Mouse (Mus musculus): ENCODE data around the gene Cnn3. TPM values are rescaled to one million over a fixed set of nuclear protein-coding genes. Genes with fewer than 3 reads are reported as not detected.

Gene Cnn3
- polyA plus RNA-seq, 1 experiment from 2014 or later = 947 TPM

DNA sequence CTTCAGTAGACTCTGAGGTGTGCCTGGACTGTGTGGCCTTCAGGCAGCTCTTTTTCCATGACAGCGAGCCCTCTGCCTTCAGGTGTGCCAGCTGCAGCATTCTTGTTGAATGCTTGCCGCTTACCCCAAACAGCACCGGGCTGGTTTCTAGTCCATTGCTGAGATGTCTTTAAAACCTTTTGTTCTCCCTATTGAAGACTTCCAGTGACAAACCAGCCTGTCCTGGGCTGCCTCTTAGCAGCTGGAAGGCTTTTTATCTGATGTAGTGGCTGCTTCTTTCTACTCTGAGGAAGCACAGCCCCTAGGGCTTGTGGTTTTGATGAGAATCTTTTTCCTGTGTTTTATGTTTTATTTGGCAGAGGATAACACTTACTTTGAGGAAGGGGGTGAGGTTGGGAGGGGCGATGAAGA lies 17.6 kb downstream of the Cnn3 start:
- Histone ChIP-seq H3K36me3 (peaks cover 90% of the 10 kb centered on the region), H3K9me3 (replicated peaks) (peaks cover 20% of the 10 kb centered on the region), H3K27ac (replicated peaks) (no peak overlapping the region), H3K4me1 (peaks cover 33% of the 10 kb centered on the region), H3K27me3 (ENCODE audit: low read depth, poor library complexity, severe bottlenecking) (no peaks in the 10 kb centered on the region), H3K4me3 (no peak overlapping the region)
- 91% methylated on average over 4 of the region's 4 CpGs for WGBS
- DNase-seq (ENCODE audit: low spot score) = no peak

DNA sequence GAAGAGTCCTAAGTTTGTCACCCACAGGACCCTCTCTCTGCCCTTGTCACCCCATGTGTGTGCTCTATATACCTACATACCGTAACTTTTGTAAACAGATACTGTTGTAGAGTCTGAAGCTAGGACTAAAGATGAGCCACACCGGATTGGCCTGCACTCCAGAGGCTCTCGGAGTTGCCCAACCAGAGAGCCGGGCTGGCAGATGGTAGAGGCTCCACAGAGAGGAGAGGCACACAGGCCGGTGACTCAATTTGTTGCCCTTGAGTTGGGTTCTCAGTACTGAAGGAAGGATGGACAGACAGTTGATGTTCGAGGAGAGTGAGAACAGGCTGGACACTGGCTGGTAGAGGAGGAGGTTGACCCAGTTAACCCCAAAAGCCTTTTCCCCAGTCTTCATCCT lies 18.1 kb downstream of the Cnn3 start:
- 97% methylated on average over 6 of the region's 6 CpGs for WGBS
- H3K36me3 ChIP-seq = peaks cover 88% of the 10 kb centered on the region

DNA sequence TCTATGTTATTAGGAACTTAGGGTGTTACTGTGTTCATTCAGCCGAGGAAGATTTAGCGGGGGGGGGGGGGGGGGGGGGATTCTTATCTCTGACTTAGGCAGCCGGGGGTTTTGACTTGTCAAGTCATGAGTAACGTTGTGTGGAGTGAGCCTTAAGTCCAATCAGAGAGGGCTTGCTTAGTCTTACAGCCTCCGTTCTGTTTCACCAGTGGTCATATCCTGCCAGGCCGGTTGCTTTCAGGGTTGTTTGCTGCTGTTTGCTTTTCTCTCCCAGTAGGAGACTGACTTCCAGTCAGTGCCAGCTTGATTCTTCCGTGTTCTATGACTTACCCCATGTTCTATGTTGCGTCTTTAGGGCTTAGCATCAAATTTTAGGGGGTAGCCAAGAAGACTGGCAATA lies 20.2 kb downstream of the Cnn3 start:
- Histone ChIP-seq H3K4me3 (no peak overlapping the region), H3K9me3 (replicated peaks) (peaks cover 20% of the 10 kb centered on the region), H3K4me1 (peaks cover 20% of the 10 kb centered on the region), H3K36me3 (peaks cover 88% of the 10 kb centered on the region), H3K27me3 (ENCODE audit: low read depth, poor library complexity, severe bottlenecking) (no peaks in the 10 kb centered on the region), H3K27ac (replicated peaks) (no peak overlapping the region)
- DNase-seq (ENCODE audit: low spot score) = no peak
- 78% methylated on average over 8 of the region's 8 CpGs for WGBS

More for the DNA sequence above, 18.1 kb downstream of the Cnn3 start:
- Histone ChIP-seq H3K4me3 (no peak overlapping the region), H3K27me3 (ENCODE audit: low read depth, poor library complexity, severe bottlenecking) (no peaks in the 10 kb centered on the region), H3K27ac (replicated peaks) (no peak overlapping the region), H3K9me3 (replicated peaks) (peaks cover 20% of the 10 kb centered on the region), H3K4me1 (peaks cover 28% of the 10 kb centered on the region)
- no peak for DNase-seq (ENCODE audit: low spot score)

DNA sequence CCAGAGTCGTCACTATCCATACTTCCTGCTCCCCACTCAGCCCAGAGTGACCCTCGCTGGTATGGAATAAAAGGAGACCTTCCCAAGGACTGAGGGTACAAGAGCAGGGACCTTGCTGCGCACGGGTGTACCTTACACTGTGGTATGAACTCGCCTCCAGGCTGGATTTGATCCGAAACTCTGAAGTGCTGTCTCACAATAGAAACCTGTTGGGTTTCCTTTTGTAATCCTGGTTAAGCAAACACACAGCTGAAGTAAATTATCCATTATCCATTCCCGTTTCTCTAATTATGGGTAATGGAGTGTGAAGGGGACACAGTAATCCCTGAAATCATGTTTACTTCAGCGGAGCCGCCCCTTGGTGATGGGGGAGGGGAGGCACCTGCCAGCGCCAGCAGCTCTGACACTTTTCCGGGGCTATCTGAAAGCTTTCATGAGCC lies 21.8 kb downstream of the Cnn3 start:
- H3K4me1 ChIP-seq = peaks cover 20% of the 10 kb centered on the region
- H3K36me3 ChIP-seq = peaks cover 88% of the 10 kb centered on the region
- 33% methylated on average over 11 of the region's 11 CpGs for WGBS
- peaks cover 20% of the 10 kb centered on the region for H3K9me3 ChIP-seq (replicated peaks)
- H3K27me3 ChIP-seq (ENCODE audit: low read depth, poor library complexity, severe bottlenecking) = no peaks in the 10 kb centered on the region
- no peak overlapping the region for H3K4me3 ChIP-seq
- no peak for DNase-seq (ENCODE audit: low spot score)
- no peak overlapping the region for H3K27ac ChIP-seq (replicated peaks)

DNA sequence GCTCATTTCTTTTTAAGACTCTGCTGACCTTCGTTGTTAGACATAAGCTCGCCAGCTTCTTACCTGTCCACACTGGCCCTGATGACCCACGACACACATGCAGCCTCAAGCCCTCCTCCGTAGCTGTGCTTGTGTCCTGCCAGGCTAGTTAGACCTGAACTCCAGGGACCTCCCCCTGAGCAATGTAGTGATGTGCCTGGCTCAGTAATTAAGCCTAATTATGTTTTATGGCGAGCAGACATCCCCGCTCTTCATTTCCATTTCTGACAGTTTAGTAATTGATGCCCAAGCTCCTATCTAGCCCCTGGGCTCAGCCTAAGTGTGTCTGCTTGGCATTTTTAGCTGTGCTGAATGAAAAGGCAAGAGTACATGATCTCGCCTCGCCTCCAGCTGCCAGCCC lies 22.3 kb downstream of the Cnn3 start:
- H3K27me3 ChIP-seq (ENCODE audit: low read depth, poor library complexity, severe bottlenecking) = no peaks in the 10 kb centered on the region
- DNase-seq (ENCODE audit: low spot score) = no peak
- H3K27ac ChIP-seq (replicated peaks) = no peak overlapping the region
- H3K9me3 ChIP-seq (replicated peaks) = peaks cover 19% of the 10 kb centered on the region
- peaks cover 86% of the 10 kb centered on the region for H3K36me3 ChIP-seq
- H3K4me3 ChIP-seq = no peak overlapping the region
- WGBS = 86% methylated on average over 8 of the region's 8 CpGs
- H3K4me1 ChIP-seq = peaks cover 20% of the 10 kb centered on the region

DNA sequence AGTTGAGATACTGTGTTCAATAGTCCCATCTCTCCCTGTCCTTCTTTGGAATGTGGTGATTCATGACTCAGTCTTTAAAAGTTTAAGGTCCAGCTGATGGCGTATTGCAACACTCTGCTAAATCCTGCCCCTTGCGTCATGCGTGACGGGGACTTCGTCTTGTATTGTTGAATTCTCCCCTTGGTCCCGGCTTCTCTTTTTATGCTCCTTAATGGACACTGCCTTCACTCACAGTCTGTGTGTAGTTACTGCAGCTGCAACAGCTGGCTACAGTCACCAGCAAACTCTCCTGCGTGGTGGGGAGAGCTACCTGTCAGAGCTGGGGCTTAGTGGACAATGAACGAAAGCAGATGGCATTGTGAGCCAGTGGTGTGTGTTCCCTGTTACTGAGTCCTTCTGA lies 23.2 kb downstream of the Cnn3 start:
- Histone ChIP-seq H3K9me3 (replicated peaks) (peaks cover 10% of the 10 kb centered on the region; the same call in 1 of the 2 replicates), H3K27me3 (ENCODE audit: low read depth, poor library complexity, severe bottlenecking) (no peaks in the 10 kb centered on the region), H3K4me1 (peaks cover 20% of the 10 kb centered on the region), H3K4me3 (no peak overlapping the region), H3K36me3 (peaks cover 86% of the 10 kb centered on the region), H3K27ac (replicated peaks) (no peak overlapping the region)
- 88% methylated on average over 8 of the region's 8 CpGs for WGBS
- no peak for DNase-seq (ENCODE audit: low spot score)

DNA sequence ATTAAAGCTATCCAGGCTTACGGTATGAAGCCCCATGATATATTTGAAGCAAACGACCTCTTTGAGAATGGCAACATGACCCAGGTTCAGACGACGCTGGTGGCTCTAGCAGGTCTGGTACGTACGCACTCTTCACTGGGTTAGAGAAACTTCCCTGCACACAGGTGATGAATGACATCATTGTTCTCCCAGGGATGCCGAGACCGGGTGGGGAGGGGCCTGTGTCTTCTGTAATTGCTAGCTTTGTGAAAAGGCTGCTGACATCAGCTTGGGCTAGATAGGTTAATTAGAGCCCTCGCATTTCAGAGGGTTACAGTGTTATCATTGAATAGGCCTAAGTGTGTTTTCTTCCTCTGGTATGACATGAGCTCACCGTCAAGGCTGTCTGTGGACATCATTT lies 25.1 kb downstream of the Cnn3 start:
- Histone ChIP-seq H3K27me3 (ENCODE audit: low read depth, poor library complexity, severe bottlenecking) (no peaks in the 10 kb centered on the region), H3K27ac (replicated peaks) (no peak overlapping the region), H3K9me3 (replicated peaks) (0 out of 2 replicates have a peak, but pooled peaks cover 4% of the 10 kb centered on the region), H3K4me1 (peaks cover 17% of the 10 kb centered on the region), H3K36me3 (peaks cover 88% of the 10 kb centered on the region), H3K4me3 (no peak overlapping the region)
- DNase-seq (ENCODE audit: low spot score) = no peak
- WGBS = 89% methylated on average over 10 of the region's 10 CpGs

DNA sequence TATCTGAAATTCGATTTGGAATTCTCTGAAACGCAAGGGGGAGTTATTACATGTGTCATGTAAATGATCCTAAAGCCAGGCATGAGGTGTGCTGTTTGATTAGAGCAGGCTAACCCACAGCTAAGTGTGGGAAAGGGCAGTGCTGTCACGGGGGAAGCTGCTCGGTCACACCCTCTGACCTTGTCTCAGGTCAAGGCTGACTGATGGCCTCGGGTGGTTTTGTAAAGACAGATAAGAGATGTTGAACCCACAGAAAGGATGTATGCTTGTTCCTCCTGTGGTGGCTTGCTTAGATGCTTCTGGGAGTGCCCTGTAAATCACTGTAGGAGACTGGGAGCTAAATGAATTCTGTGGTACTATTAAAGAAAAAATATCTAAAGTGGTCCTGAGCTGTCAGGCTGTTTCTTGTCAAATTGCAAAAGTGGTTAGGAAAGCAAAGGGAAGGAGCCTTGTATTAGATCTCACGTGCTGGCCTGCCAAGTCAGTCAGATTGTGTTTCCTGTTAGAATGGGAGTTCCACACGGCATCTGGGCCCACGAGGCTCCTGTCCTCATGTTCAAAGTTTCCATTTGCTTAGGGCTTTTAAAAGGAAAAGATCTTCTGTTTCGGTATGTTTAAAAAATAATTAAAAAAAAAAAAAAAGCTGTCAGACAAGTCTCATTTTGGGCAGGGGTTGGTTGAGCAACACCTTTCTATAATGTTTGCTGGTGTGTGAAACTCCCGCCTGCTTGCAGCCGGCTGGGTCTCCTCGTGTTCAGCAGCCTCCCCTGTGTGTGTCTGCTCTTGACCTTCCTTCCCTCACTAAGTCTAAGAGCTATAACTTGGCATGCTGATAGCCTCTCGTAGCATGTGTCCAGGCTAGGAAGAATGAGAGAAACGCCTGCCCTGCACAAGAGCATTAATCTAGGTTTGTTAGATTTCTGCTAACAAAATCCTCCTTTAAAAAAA lies 32.5 kb downstream of the Cnn3 start:
- no peak overlapping the region for H3K4me3 ChIP-seq
- H3K27ac ChIP-seq (replicated peaks) = no peak overlapping the region
- no peaks in the 10 kb centered on the region for H3K9me3 ChIP-seq (replicated peaks)
- WGBS = 88% methylated on average over 14 of the region's 14 CpGs
- DNase-seq (ENCODE audit: low spot score) = no peak
- H3K4me1 ChIP-seq = no peaks in the 10 kb centered on the region
- peaks cover 81% of the 10 kb centered on the region for H3K36me3 ChIP-seq
- no peaks in the 10 kb centered on the region for H3K27me3 ChIP-seq (ENCODE audit: low read depth, poor library complexity, severe bottlenecking)

DNA sequence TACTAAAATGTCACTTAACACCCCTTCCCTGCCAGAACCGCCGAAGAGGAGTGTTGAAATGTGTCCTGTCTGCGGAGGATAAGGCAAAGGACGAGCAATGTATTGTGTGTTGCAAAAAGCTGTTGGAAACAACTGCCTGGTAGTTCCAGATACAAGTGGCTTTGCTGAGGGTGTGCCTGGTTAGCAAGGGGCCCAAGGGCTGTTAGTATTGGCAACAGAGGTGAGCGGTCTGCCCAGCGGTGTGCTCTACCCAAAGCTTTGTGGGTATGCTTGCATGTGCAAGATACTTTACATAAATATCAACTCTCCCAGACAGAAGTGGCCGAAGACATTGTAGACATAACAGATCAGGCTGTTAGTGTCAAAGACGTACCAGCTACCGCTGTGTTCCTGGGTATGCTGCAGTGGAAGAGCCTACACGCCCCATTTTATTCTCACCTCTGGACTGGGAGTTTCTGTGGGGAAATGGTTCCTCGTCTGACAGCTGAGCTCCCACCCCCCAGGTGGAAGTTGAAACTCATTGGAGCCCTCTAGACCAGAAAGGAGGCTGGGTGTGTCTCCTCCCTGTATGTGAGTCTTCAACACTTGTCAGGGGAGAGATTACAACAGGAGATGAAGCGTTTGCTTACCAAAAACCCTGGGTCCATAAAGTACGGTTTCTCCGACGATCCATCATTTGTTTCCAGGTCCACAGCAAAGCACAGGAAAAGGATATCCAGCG lies 34.3 kb downstream of the Cnn3 start:
- Histone ChIP-seq H3K36me3 (peaks cover 63% of the 10 kb centered on the region), H3K4me3 (no peak overlapping the region), H3K4me1 (peaks cover 16% of the 10 kb centered on the region), H3K9me3 (replicated peaks) (no peaks in the 10 kb centered on the region), H3K27ac (replicated peaks) (no peak overlapping the region), H3K27me3 (ENCODE audit: low read depth, poor library complexity, severe bottlenecking) (no peaks in the 10 kb centered on the region)
- no peak for DNase-seq (ENCODE audit: low spot score)
- WGBS = 91% methylated on average over 16 of the region's 16 CpGs

DNA sequence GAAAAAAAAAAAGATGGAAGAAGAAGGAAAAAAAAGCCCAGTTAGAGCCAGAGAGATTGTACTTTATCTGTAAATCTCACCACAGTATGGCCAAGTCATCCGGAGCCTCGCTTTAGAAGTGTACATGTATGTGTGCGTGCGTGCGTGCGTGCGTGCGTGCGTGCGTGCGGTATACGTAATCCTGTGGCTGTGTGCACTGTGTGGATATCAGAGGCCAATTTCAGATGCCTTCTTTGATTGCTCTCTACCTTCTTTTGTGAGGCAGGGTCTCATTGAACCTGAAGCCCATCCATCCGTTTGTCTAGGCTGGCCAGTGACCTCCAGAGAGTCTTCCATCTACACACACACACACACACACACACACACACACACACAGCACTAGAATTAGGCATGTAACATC lies 35.2 kb downstream of the Cnn3 start:
- H3K9me3 ChIP-seq (replicated peaks) = no peaks in the 10 kb centered on the region
- H3K4me3 ChIP-seq = no peak overlapping the region
- H3K36me3 ChIP-seq = peaks cover 54% of the 10 kb centered on the region
- WGBS = 92% methylated on average over 13 of the region's 13 CpGs
- H3K27me3 ChIP-seq (ENCODE audit: low read depth, poor library complexity, severe bottlenecking) = no peaks in the 10 kb centered on the region
- no peak overlapping the region for H3K27ac ChIP-seq (replicated peaks)
- DNase-seq (ENCODE audit: low spot score) = no peak
- H3K4me1 ChIP-seq = peaks cover 22% of the 10 kb centered on the region

DNA sequence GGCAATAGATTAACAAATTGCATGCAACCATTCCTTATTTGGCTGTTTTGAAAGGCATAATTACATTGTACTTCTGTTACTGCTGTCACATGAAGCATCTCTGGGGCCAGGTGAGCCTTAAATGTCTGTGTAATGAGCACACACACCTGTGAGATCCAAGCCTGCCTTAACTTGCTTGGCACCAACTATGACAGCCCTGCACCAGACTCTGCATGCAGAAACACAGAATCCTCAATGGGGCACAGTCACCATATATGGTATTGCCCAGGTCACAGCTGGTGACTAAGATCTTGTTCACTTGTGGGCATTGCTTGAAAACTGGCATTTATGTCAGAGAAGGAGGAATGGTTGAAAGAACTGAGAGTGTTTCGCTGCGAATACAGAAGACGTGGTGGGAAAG lies 36.5 kb downstream of the Cnn3 start:
- Histone ChIP-seq H3K4me1 (peaks cover 32% of the 10 kb centered on the region), H3K36me3 (peaks cover 41% of the 10 kb centered on the region), H3K27ac (replicated peaks) (no peak overlapping the region), H3K9me3 (replicated peaks) (no peaks in the 10 kb centered on the region), H3K27me3 (ENCODE audit: low read depth, poor library complexity, severe bottlenecking) (no peaks in the 10 kb centered on the region), H3K4me3 (no peak overlapping the region)
- WGBS = 89% methylated on average over 3 of the region's 3 CpGs
- DNase-seq (ENCODE audit: low spot score) = no peak

DNA sequence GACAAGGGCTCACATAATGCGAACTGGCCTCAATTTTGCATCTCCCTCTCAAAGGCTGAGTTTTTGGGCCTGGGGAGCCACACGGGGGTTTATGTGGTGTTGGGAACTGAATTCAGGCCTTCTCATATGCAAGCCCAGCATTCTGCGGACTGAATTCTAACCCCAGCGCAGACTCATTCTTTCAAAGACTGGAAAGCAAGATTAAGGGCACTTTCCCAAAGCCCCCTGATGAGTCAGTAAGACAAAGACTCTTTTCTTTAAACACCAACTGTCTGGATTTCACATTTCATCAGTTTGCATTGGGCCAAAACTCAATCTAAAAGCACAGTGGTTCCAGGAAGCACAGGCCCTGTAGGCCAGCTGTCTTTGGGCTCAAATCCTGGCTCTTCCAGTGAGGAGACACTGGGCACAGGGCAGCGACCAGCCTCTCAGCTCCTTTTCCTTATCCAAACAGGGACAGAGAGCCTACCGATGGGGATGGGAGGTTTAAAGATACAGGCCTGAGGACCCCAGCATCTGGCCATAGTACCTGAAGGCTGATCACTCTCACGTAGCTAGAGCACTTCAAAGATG lies 38.5 kb downstream of the Cnn3 start:
- H3K9me3 ChIP-seq (replicated peaks) = no peaks in the 10 kb centered on the region
- peaks cover 52% of the 10 kb centered on the region for H3K4me1 ChIP-seq
- no peak for DNase-seq (ENCODE audit: low spot score)
- H3K27ac ChIP-seq (replicated peaks) = peak overlapping the region; percentile 60
- H3K27me3 ChIP-seq (ENCODE audit: low read depth, poor library complexity, severe bottlenecking) = no peaks in the 10 kb centered on the region
- no peak overlapping the region for H3K4me3 ChIP-seq
- peaks cover 21% of the 10 kb centered on the region for H3K36me3 ChIP-seq
- 35% methylated on average over 7 of the region's 7 CpGs for WGBS

Data from midbrain, embryonic 10.5 days (tissue).